Mouse (Mus musculus): ENCODE measurements at regions not wholly inside any gene's neighbourhood (a gene's known extent, or its start where the extent isn't known, plus 50 kb on each side); places are given as distances from the start of the nearest gene placed in this dataset.

DNA sequence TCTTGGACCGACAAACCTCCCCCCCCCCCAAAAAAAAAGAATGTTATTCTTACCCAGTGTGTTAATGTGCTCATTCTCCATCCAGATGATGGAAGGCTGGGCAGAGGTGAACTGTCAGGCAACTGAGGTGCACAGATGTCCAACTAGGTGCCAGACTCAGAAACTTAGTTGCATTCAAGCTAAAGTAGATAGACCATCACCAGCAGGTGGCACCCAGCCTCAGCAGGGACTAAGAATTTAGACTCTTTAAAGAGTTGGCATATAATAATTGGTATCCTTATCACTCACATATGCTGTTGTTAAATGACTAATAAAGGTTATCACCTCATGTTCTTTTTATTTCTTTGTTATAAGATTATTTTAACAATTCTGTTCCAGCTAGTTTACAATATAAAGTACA, 86.5 kb upstream of the Slc1a3 start:
- TF ChIP-seq CTCF (IDR thresholded peaks at IDR 0.05) (peak; percentile 30), POLR2A (IDR thresholded peaks at IDR 0.05; ENCODE audit: insufficient read depth, low read depth, low read length) (no peak), EP300 (IDR thresholded peaks at IDR 0.05; ENCODE audit: insufficient read depth, low read depth, low read length) (no peak)
